Mouse (Mus musculus): Measurements from ENCODE around the gene Tmem45b.

Tmem45b gene

DNA sequence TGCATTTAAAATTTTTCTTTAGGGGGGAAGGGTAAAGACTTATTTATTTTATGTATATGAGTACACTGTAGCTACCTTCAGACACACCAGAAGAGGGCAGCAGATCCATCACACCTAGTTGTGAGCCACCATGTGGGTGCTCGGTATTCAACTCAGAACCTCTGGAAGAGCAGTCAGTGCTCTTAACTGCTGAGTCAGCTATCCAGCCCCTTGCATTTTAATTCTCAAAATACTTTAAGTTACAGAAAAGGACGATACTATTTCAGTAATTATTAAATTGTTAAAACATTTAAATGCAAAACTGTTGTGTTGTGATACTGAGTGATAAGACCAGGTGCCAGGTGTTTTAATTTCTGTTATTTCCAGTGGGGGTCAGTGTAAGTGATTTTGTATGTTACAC is 60.0 kb downstream of the Tmem45b start:
- DNase-seq (ENCODE audit: low spot score), result no peak

DNA sequence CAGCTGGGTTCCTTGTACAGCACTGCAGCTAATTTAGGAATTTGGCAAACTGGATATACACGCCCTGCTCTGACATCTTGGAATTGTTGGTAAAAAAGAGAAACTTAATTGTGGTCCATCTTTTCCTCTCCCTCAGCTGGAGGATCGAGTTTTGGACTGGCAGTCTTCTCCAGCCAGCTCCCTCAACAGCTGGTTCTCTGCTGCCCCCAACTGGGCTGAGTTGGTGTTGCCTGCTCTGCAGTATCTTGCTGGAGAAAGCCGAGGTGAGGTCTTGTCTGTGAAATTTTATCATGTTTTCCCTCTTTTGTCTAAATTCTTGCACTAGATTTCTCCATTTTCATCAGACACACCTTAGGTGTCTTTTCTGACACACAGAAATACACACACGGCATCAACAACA is 63.8 kb downstream of the Tmem45b start:
- DNase-seq (ENCODE audit: low spot score), result peak; percentile 65

DNA sequence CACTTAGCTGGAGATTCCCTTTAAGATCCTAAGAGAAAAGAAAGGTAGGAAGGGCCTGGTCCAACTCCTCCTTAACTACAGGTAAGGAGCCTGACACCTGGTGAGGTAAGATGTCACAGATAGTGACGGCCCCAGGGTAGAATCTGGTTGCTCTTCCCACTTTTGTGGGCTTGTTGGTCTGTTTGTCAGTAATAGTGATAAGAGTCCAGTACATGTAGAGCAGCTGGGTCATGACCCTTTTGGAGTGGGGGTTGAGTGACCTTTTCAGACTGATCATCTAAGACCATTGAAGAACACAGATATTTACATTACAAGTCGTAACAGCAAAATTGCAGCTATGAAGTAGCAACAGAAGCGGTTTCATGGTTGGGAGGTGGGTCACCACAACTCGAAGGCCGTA is 77.1 kb downstream of the Tmem45b start:
- no peak for DNase-seq (ENCODE audit: low spot score)

GRCm38 (mm10) chr9:31386368-31387180 is 77.7 kb downstream of the Tmem45b start:
- no peak for DNase-seq (ENCODE audit: low spot score)

DNA sequence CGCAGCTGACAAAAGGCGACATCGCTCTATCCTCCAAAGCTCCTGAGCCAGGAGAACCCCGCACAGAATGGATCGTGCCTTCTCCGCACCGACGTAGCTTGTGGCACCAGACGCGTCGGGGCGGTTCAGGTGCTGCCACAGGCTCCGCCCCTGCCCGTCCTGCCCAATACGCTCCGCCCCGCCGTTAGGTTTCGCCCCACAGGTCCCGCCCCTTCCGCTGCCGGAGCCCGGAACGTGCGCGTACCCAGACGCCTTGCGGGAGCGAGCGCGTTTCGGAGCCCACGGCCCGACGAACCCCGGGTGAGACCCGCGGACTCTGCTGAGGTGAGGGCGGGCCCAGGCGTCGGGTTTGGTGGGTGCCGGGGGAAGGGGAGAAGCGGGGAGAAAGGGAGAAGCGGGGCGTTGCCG is 78.3 kb downstream of the Tmem45b start, which contains the start of gene Nfrkb:
Gene Nfrkb (plus strand): TSS at position 246 of the 408 bp plus-strand sequence.
- peak; percentile 96 for DNase-seq (ENCODE audit: low spot score)

DNA sequence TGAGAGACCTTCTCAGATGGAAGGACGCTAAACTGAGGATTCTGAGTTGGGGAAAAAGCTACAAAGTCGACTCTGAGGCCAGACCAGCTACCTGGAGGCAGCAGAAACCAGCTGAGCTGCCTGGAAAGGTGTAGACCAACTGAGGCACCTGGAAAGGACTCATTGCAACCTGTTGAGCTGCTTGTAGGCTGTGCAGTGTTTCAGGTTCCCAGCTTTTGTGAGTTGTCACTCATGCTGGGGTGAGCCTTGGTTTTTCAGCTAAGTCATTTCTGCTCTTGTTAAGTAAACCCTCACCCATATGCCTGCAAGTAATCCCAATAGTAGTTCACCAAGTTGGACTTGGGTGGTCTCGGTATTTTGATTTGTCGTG is 78.8 kb downstream of the Tmem45b start:
- DNase-seq (ENCODE audit: low spot score), result no peak

DNA sequence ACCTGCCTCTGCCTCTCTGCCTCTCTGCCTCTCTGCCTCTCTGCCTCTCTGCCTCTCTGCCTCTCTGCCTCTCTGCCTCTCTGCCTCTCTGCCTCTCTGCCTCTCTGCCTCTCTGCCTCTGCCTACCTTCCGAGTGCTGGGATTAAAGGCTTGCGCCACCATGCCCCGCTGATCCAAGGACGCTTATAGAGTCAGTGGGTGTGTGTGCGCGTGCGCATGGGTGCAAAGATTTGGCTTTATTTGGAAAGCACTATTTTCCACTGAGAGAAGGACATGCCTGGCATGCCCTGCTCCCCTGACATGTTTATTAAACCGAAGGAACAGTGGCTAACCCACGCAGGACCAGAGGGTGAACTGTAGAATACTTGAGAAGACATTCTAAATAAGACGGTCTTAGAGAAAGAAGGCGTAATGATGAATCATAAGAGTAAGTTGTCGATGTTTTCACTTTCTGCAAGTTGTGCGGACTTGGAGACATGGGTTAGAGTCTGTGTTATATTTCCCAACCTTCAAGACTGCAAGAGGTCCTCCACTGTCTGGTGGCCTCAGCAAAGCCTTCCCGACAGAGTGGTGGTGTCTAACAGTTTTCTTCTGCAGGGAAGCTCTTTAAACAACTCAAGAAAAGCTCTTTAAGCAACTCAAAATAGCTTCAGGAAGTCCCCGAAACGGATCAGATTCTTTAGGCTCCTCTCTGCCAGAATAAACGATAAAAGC is 79.3 kb downstream of the Tmem45b start:
- no peak for DNase-seq (ENCODE audit: low spot score)

DNA sequence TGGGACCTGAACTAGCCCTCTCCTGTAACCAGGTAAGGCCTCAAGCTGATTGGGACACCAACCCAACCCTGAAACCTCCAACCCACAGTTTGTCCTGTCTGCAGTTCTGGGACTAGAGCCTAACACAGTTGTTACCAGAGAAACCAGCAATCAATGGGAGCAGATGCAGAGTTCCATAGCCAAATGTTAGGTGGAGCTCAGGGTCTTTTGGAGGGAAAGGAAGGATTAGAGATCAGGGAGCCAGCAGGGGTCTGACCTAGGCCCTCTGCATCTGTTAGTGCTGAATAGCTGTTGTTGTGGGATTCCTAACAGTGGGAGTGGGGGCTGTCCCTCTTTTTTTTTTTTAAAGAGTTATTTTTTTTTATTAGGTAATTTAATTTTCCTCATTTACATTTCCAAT is 87.6 kb downstream of the Tmem45b start:
- no peak for DNase-seq (ENCODE audit: low spot score)

Data from ovary, postnatal 14 days (tissue).